Mouse (Mus musculus) hindbrain, postnatal 0 days (tissue): ENCODE measurements around the gene Ccdc142. TPM values are rescaled to one million over a fixed set of nuclear protein-coding genes. Genes with fewer than 3 reads are reported as not detected.

Experiments used
- ATAC-seq: fragments of 200-750 bp; cut with Nextera tagmentation; 2 replicates; pipeline ENCODE4 v1.8.0; 2017; ENCODE audit warnings: mild to moderate bottlenecking, moderate TSS enrichment, moderate library complexity
- DNase-seq: peaks from one replicate; pipeline ENCODE4 v3.0.0-alpha.2; 2015; ENCODE audit warnings: low spot score
- H3K27ac ChIP-seq: fragments of 300-500 bp; sonication (generic); 2 replicates; pipeline ENCODE4 v1.5.1; 2014; ENCODE audit warnings: mild to moderate bottlenecking
- H3K27me3 ChIP-seq: fragments of 300-500 bp; sonication (generic); 2 replicates; pipeline ENCODE4 v1.6.1; 2014; ENCODE audit warnings: low read length, mixed read lengths; ENCODE audit not compliant: insufficient read depth
- H3K36me3 ChIP-seq: fragments of 300-500 bp; sonication (generic); 2 replicates; pipeline ENCODE4 v1.6.1; 2014; ENCODE audit warnings: low read length, mixed read lengths; ENCODE audit not compliant: insufficient read depth
- H3K4me1 ChIP-seq: fragments of 300-500 bp; sonication (generic); 2 replicates; pipeline ENCODE4 v1.6.1; 2014; ENCODE audit warnings: antibody characterized with exemption, low read length, mixed read lengths; ENCODE audit not compliant: insufficient read depth
- H3K4me2 ChIP-seq: fragments of 300-500 bp; sonication (generic); 2 replicates; pipeline ENCODE4 v1.6.1; 2014; ENCODE audit warnings: low read depth, mild to moderate bottlenecking, low read length, moderate library complexity, mixed read lengths
- H3K4me3 ChIP-seq: fragments of 300-500 bp; sonication (generic); 2 replicates; pipeline ENCODE4 v1.5.1; 2014; ENCODE audit warnings: low read length
- H3K9ac ChIP-seq: fragments of 300-500 bp; sonication (generic); replicated peaks from 2 replicates; pipeline ENCODE4 v1.6.1; 2014; ENCODE audit warnings: mild to moderate bottlenecking, low read length, moderate library complexity, mixed read lengths
- H3K9me3 ChIP-seq: fragments of 300-500 bp; sonication (generic); 2 replicates; pipeline ENCODE4 v1.6.1; 2016; ENCODE audit warnings: low read length, mixed read lengths
- CTCF ChIP-seq: IDR thresholded peaks from 2 replicates; pipeline ENCODE4 v1.5.1; 2016; ENCODE audit warnings: antibody characterized with exemption, control low read depth, low read depth
- WGBS: fragments of 180-500 bp; shearing (Covaris S2); extraction: QIAGEN DNeasy Blood & Tissue Kit; methylation state at CpG from one replicate; pipeline ENCODE4 v1.1.7; 2014; 5-methylcytosine and 5-hydroxymethylcytosine counted together
- polyA plus RNA-seq: library from polyadenylated mRNA; unstranded; fragments of >200 nt; fragmentation: Nextera tagmentation; extraction: Ambion mirVana; gene quantifications from 2 replicates; pipeline ENCODE4 v1.2.1, GENCODE M21; 2015
- total RNA-seq: library from RNA; depleted of rRNA; stranded (reverse); fragments of >200 nt; gene quantifications from 2 replicates; pipeline ENCODE4 v1.2.3, GENCODE M21; 2014

The Ccdc142 gene
- total and polyA plus RNA-seq, 2 experiments from 2014 or later, result 4.7 to 19.9 TPM

DNA sequence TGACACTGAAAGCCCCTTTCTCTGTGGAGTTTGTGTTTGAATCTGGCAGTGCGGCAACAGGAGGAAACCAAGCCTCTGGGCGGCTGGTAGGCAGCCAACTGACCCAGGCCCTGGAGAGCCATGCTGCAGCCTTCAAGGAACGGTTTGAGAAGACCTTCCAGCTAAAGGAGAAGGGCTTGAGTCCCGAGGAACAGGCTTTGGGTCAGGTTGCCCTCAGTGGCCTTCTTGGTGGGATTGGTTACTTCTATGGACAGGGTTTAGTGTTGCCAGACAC is 15.7 kb downstream of the Ccdc142 start:
- Histone ChIP-seq H3K27me3 (no peaks in the 10 kb centered on the region), H3K4me1 (peaks cover 20% of the 10 kb centered on the region), H3K4me2 (no peak overlapping the region), H3K9me3 (no peaks in the 10 kb centered on the region), H3K27ac (no peak overlapping the region), H3K4me3 (no peak overlapping the region), H3K36me3 (0 out of 2 replicates have a peak, but pooled peaks cover 9% of the 10 kb centered on the region), H3K9ac (0 out of 2 replicates have a peak overlapping the region, but pooled peaks have one; percentile 17)
- WGBS, result 89% methylated on average over 4 of the region's 4 CpGs
- TF ChIP-seq CTCF, result no peak
- ATAC-seq (no peak), DNase-seq (no peak)

DNA sequence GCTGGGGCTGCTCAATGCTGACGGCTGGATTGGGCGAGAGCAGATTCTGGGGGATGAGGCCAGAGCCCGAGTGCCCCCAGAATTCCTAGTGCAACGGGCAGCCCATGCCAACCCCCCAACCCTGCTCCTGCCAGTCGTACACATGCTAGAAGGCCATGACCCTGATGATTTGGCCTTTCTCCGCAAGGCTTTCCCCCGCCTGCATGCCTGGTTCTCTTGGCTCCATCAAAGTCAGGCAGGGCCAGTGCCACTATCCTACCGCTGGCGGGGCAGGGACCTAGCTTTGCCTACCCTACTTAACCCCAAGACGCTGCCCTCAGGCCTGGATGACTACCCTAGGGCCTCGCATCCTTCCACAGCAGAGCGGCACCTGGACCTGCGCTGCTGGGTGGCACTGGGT is 16.2 kb downstream of the Ccdc142 start:
- H3K27ac ChIP-seq, result no peak overlapping the region

DNA sequence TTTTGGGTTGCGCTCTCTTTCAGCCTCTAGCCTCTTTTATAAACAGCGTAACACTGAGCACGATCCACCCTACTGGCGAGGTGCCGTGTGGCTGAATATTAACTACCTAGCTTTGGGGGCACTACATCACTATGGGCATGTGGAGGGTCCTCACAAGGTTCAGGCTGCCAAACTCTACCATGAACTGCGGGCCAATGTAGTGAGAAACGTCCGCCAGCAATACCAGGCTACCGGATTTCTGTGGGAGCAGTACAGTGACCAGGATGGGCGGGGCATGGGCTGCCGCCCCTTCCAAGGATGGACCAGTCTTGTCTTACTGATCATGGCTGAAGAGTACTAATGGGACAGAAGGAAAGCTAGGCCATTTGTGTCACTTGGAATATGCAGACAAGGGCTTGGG is 17.0 kb downstream of the Ccdc142 start:
- WGBS, result 74% methylated on average over 11 of the region's 11 CpGs
- ATAC-seq (no peak), DNase-seq (no peak)
- no peak overlapping the region for H3K4me3 ChIP-seq
- 0 out of 2 replicates have a peak, but pooled peaks cover 9% of the 10 kb centered on the region for H3K36me3 ChIP-seq
- H3K27me3 ChIP-seq, result no peaks in the 10 kb centered on the region
- no peak for TF ChIP-seq CTCF
- no peak overlapping the region for H3K27ac ChIP-seq
- no peaks in the 10 kb centered on the region for H3K9me3 ChIP-seq
- H3K4me2 ChIP-seq, result no peak overlapping the region
- H3K9ac ChIP-seq, result no peak overlapping the region
- peaks cover 25% of the 10 kb centered on the region for H3K4me1 ChIP-seq

More for the DNA sequence above, 16.2 kb downstream of the Ccdc142 start:
- Histone ChIP-seq H3K4me1 (peaks cover 25% of the 10 kb centered on the region), H3K9ac (no peak overlapping the region), H3K9me3 (no peaks in the 10 kb centered on the region), H3K27me3 (no peaks in the 10 kb centered on the region), H3K4me2 (no peak overlapping the region), H3K4me3 (no peak overlapping the region), H3K36me3 (0 out of 2 replicates have a peak, but pooled peaks cover 9% of the 10 kb centered on the region)
- WGBS, result 93% methylated on average over 13 of the region's 13 CpGs
- no peak for TF ChIP-seq CTCF
- DNase-seq (no peak), ATAC-seq (no peak)

- H3K27ac ChIP-seq, result no peak overlapping the region
- no peak overlapping the region for H3K9ac ChIP-seq
- no peak overlapping the region for H3K4me2 ChIP-seq
- H3K36me3 ChIP-seq, result 0 out of 2 replicates have a peak, but pooled peaks cover 9% of the 10 kb centered on the region
- peaks cover 26% of the 10 kb centered on the region for H3K4me1 ChIP-seq
- ATAC-seq, result no peak
- no peaks in the 10 kb centered on the region for H3K27me3 ChIP-seq
- no peak overlapping the region for H3K4me3 ChIP-seq
- DNase-seq, result no peak
- no peak for TF ChIP-seq CTCF
- WGBS, result 73% methylated on average over 14 of the region's 14 CpGs
- H3K9me3 ChIP-seq, result no peaks in the 10 kb centered on the region
Observed at GRCm38 (mm10) chr6:83118825-83119733, 17.7 kb downstream of the Ccdc142 start.

- Histone ChIP-seq H3K27ac (no peak overlapping the region), H3K9me3 (no peaks in the 10 kb centered on the region), H3K36me3 (0 out of 2 replicates have a peak, but pooled peaks cover 9% of the 10 kb centered on the region), H3K4me3 (no peak overlapping the region), H3K4me2 (peak overlapping the region; percentile 98; the same call in 1 of the 2 replicates), H3K9ac (0 out of 2 replicates have a peak overlapping the region, but pooled peaks have one; percentile 76), H3K27me3 (no peaks in the 10 kb centered on the region), H3K4me1 (peaks cover 31% of the 10 kb centered on the region)
- DNase-seq, result no peak
- ATAC-seq, result no peak
- no peak for TF ChIP-seq CTCF
- WGBS, result 39% methylated on average over 7 of the region's 7 CpGs
Observed at GRCm38 (mm10) chr6:83119734-83120051, 18.3 kb downstream of the Ccdc142 start.

- H3K4me3 ChIP-seq, result peak within 1 kb of the TSS; percentile 74
- 0 out of 2 replicates have a peak, but pooled peaks cover 9% of the 10 kb centered on the region for H3K36me3 ChIP-seq
- H3K4me2 ChIP-seq, result peak within 1 kb of the TSS; percentile 98
- no peaks in the 10 kb centered on the region for H3K9me3 ChIP-seq
- DNase-seq (peak; percentile 97), ATAC-seq (peak; percentile 96)
- TF ChIP-seq CTCF, result no peak; the same call in 1 of the 2 replicates
- under 1% methylated on average over 38 of the region's 38 CpGs for WGBS
- peak within 1 kb of the TSS; percentile 80 for H3K9ac ChIP-seq
- peak within 1 kb of the TSS; percentile 95 for H3K27ac ChIP-seq
- no peaks in the 10 kb centered on the region for H3K27me3 ChIP-seq
- peaks cover 28% of the 10 kb centered on the region for H3K4me1 ChIP-seq
Observed at GRCm38 (mm10) chr6:83120930-83121862, 19.8 kb downstream of the Ccdc142 start, which contains the start of gene Wbp1. TSS of gene Wbp1 (minus strand) at chr6:83121559.
